Comparison of ENCODE assay signal across 27 mouse cellular contexts in the genomic region with DNA sequence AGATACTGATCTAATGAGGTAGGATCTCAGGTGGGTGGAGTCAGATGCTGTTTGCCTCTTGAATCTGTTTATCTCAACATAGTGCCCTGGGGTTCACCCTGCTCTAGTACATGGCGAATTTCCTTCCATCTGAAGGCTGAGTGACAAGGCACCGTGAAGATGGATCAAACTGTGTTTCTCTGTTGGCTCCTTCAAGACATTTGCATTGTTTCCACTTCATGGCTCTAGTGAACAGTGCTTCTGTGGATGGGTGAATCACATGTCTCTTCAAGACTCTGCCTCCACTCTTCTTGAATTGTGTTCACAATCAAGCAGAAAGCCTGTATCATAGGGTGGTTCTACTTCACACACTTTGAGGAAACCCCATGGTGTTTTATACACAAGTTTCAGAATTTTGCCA. TPM values are rescaled to one million over a fixed set of nuclear protein-coding genes. Genes with fewer than 3 reads are reported as not detected.
"Had no signal": no experiment of that assay in that cellular context is flagged by ENCODE, and none has a peak within 500 bp of the region (broad histone marks: within the 10 kb centered on the region; RNA-seq: fewer than 3 reads in every experiment).

No protein-coding gene starts in this region.

- H3K4me3 ChIP-seq: embryonic facial prominence, embryonic 10.5 days; embryonic facial prominence, embryonic 12.5 days; embryonic facial prominence, embryonic 13.5 days; embryonic facial prominence, embryonic 15.5 days; erythroblast, embryonic 14.5 days; forebrain, embryonic 10.5 days; forebrain, embryonic 12.5 days; forebrain, embryonic 13.5 days; forebrain, embryonic 15.5 days; gastrocnemius, adult 2 months; heart, adult 2 months had no signal

- H3K36me3 ChIP-seq: embryonic facial prominence, embryonic 10.5 days; embryonic facial prominence, embryonic 12.5 days; embryonic facial prominence, embryonic 13.5 days; embryonic facial prominence, embryonic 15.5 days; forebrain, embryonic 10.5 days; forebrain, embryonic 12.5 days; forebrain, embryonic 15.5 days had no signal

- H3K27ac ChIP-seq: embryonic facial prominence, embryonic 10.5 days; embryonic facial prominence, embryonic 12.5 days; embryonic facial prominence, embryonic 13.5 days; embryonic facial prominence, embryonic 15.5 days; forebrain, embryonic 10.5 days; forebrain, embryonic 12.5 days; forebrain, embryonic 13.5 days; forebrain, embryonic 15.5 days; gastrocnemius, adult 2 months; heart, adult 2 months had no signal

- ATAC-seq: forebrain, embryonic 13.5 days; forebrain, embryonic 14.5 days; forebrain, embryonic 15.5 days; forebrain, embryonic 16.5 days; forebrain, postnatal 0 days had no signal

- H3K4me2 ChIP-seq: embryonic facial prominence, embryonic 12.5 days; embryonic facial prominence, embryonic 13.5 days; embryonic facial prominence, embryonic 15.5 days; forebrain, embryonic 12.5 days; forebrain, embryonic 13.5 days; forebrain, embryonic 15.5 days had no signal

- H3K9ac ChIP-seq: embryonic facial prominence, embryonic 12.5 days; embryonic facial prominence, embryonic 13.5 days; embryonic facial prominence, embryonic 15.5 days; forebrain, embryonic 12.5 days; forebrain, embryonic 13.5 days; forebrain, embryonic 15.5 days; forebrain, postnatal 0 days had no signal

- DNase-seq: cerebellum, adult 8-10 months; cerebellum, adult 9-10 months; cerebellum, adult 9-11 months; cerebellum, postnatal 10 days; cerebellum, postnatal 14 days; cerebellum, postnatal 25 days; cerebellum, postnatal 36 days; embryo, embryonic 11 days; forebrain, postnatal 0 days; gastrocnemius, adult 2 months; gastrocnemius, postnatal 10 days; gastrocnemius, postnatal 14 days; gastrocnemius, postnatal 25 days; gastrocnemius, postnatal 36 days; heart, adult 18-20 months; heart, adult 2 months had no signal

- H3K9me3 ChIP-seq: embryonic facial prominence, embryonic 10.5 days; embryonic facial prominence, embryonic 12.5 days; embryonic facial prominence, embryonic 13.5 days; embryonic facial prominence, embryonic 15.5 days; forebrain, embryonic 10.5 days; forebrain, embryonic 12.5 days; forebrain, embryonic 13.5 days; forebrain, embryonic 15.5 days had no signal

- H3K4me1 ChIP-seq: embryonic facial prominence, embryonic 10.5 days; embryonic facial prominence, embryonic 12.5 days; embryonic facial prominence, embryonic 13.5 days; embryonic facial prominence, embryonic 15.5 days; forebrain, embryonic 10.5 days; forebrain, embryonic 12.5 days; forebrain, embryonic 13.5 days; forebrain, embryonic 15.5 days had no signal

- H3K27me3 ChIP-seq: embryonic facial prominence, embryonic 12.5 days; embryonic facial prominence, embryonic 13.5 days; embryonic facial prominence, embryonic 15.5 days; forebrain, embryonic 12.5 days; forebrain, embryonic 13.5 days; forebrain, embryonic 15.5 days had no signal

RNA-seq across cellular contexts. Expression of gene Ttll7, which starts 8.1 kb away (rescaled TPM):
- polyA plus RNA-seq: erythroblast, embryonic 14.5 days had no signal
